Mouse (Mus musculus) retina, embryonic 14.5 days (tissue): ENCODE data around the gene Evi5.
A peak's percentile ranks its signal among the peaks of the same experiment; 100 is the strongest.

Source experiments
- DNase-seq: peaks from one replicate; pipeline ENCODE4 v3.0.0-alpha.2; 2015; ENCODE audit warnings: low spot score

Evi5 gene

GRCm38 (mm10) chr5:107869701-107870100, 5.2 kb downstream of the Evi5 start:
- DNase-seq, result no peak

GRCm38 (mm10) chr5:107868905-107869424, 5.9 kb downstream of the Evi5 start:
- DNase-seq, result peak; percentile 95

- DNase-seq, result peak; percentile 54
These were observed 6.7 kb downstream of the Evi5 start for GRCm38 (mm10) chr5:107867970-107868904.

DNA sequence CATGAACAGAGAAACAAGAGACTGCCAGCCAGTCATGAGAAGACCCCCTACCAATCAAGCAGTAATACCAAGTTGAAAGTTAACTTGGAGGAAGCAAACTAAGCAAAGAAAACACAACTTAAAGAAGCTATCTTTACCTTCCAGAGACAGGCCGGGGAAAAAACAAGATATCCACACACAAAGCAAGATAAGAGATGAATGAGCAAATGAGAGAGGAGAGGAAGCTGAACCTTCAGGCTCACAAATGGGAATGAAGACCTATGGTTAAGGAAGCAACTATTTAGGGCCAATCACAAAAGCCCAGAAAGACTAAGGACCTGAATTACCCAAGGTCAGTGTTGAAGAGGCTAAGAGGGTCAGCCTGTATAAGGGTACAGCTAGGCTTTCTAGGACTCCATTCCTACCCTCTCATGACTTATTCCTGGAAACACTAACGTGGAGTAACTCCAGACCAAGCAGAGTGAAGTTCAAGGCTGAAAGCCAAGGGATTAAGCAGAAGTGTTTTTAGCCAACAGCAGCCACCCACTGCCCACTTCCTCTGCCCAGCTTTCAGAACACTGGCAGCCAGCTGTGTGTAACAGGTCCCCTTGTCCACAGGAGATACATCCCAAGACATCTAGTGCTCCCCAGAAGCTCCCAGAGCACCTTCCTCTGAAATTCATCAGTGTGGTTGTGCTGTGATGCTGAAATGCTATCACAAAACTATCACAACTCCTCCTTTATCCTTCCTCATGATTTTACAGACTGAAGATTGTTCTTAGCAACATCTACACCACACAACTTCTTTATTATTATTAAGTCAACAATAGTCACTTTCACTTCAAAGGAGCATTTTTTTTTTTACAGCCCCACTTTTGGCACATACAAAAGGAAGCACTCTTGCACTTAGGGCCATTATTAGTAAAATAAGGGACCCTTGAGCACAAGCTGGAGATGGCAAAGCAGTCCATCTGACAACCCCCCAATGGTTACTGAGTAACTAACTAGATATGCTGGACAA, 8.5 kb downstream of the Evi5 start:
- DNase-seq, result no peak

DNA sequence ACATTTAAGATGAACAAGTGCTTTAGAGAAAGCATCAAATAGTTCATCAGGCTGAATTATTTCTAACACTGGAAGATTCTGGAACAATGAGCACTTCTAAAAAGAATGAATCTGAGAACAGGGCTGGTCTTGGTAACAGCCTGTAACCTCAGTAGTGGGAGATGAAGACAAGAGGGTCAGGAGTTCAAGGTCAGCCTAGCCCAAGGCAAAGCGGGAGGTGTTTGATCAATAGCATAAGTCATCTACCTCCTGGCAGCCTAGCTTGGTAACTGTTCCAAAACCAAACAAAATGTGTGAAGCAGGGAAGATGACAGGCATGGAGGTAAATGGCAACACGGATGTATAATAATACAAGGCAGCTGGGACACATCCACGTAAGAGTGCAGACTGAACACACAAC, 10.9 kb downstream of the Evi5 start:
- no peak for DNase-seq

- no peak for DNase-seq
These were observed 15.9 kb downstream of the Evi5 start for GRCm38 (mm10) chr5:107858963-107859362.

DNA sequence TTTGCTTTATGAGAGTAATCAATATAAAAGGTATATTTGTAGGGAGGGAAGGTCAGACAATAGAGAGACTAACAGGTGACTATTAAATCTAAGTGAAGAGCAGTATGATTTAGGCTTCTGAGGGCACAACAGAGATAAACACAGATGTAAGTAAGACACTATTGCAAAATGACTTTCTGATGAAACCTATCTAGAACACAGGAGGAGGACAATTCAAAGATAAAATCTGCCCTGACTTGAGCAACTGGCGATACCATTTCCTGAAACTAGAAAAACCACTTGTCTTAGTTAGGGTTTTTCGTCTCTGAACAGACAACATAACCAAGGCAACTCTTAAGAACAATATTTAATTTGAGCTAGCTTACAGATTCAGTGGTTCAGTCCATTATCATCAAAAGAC, 19.4 kb downstream of the Evi5 start:
- no peak for DNase-seq

- DNase-seq, result no peak
These were observed 20.4 kb downstream of the Evi5 start for GRCm38 (mm10) chr5:107854556-107854955.

DNA sequence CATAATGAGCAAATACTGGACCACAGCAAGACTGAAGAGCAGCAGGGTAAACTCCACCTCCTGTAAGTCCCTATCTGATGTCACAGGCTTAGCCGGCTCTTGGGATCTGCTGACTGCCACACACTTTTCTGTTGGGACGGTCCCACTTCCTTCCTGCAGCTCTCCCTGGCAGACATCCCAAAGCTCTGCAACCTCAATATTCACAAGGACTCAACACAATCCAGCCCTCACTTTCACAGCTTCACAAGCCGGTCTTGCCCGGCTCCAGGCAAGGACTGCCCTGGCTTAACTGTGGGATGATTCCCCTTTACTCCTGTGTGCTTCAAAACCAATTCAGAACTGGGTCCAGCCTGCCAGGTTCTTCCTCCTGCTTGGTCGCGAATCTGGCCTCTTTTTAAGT, 21.1 kb downstream of the Evi5 start:
- DNase-seq, result no peak

DNA sequence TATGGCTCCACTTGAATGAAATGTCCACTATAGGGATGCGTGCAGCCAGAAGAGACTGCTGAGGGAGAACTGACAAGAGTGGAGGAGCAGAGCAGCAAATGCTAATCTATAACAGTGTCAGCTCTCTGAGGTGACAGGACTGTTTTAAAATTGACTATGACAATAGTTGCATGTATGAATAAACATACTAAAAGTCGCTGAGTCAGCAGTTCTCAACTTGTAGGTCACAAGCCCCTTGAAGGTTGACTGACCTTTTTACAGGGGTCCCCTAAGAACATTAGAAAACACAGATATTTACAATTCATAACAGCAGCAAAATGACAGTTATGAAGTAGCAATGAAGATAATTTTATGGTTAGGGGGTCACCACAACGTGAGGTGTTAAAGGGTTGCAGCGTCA, 25.9 kb downstream of the Evi5 start:
- no peak for DNase-seq

GRCm38 (mm10) chr5:107847817-107848216, 27.1 kb downstream of the Evi5 start:
- no peak for DNase-seq

GRCm38 (mm10) chr5:107847349-107847748, 27.6 kb downstream of the Evi5 start:
- no peak for DNase-seq

GRCm38 (mm10) chr5:107840549-107841238, 34.2 kb downstream of the Evi5 start:
- DNase-seq, result no peak

DNA sequence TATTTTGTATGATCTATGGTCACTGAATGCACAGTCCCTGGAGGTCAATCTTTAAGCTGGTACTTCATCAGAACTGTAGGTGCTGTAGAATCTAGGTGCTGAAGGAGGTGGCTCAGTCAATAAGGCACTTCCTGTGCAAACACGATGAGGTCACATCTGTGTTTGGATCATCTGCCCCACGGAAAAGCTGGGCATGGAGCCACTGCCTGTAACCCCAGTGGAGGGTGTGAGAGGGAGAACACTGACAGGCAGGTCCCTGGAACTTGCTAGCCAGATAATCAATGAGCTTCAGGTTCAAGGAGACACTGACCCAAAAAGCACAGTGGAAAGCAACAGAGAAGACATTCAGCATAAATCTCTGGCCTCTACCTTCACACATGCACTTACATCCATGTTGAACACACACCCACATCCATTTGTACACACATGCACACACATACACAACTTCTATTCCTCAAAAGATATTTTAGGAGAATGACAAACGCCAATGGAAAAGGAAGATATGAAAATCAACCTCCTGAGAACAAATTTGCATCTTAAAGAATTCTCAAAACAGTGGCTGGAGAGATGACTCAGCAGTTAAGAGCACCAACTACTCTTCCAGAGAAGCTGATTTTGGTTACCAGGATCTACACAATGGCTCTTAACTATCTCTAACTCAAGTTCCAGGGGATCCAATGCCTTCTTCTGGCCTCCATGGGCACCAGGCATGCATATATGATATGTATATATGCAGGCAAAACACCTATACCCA, 35.8 kb downstream of the Evi5 start:
- no peak for DNase-seq

GRCm38 (mm10) chr5:107834287-107834686, 40.6 kb downstream of the Evi5 start:
- no peak for DNase-seq

DNA sequence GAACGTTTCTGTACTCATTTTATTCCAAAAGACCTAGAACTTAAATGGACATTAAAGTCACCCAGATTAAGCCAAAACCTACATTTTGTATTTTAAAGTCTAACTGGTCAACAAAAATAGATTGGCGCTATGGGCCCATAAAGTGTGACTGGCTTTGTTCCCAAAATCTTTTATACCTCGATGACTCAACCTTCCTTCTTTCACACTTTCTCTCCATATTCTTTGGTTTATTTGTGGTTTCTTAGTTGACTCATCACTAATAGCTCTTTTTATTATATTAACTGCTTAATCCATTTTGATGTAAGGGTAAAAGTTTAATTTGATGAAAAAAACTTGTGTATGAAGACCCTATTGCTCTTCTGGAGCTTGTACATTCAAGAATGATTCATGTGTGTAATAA, 43.6 kb downstream of the Evi5 start:
- no peak for DNase-seq

GRCm38 (mm10) chr5:107829998-107830560, 44.8 kb downstream of the Evi5 start, which contains the start of gene Ube2d2b:
Gene Ube2d2b (plus strand): TSS chr5:107830099.
- DNase-seq, result no peak

GRCm38 (mm10) chr5:107822521-107822920, 52.4 kb downstream of the Evi5 start:
- DNase-seq, result no peak

GRCm38 (mm10) chr5:107814651-107815050, 60.3 kb downstream of the Evi5 start:
- no peak for DNase-seq

DNA sequence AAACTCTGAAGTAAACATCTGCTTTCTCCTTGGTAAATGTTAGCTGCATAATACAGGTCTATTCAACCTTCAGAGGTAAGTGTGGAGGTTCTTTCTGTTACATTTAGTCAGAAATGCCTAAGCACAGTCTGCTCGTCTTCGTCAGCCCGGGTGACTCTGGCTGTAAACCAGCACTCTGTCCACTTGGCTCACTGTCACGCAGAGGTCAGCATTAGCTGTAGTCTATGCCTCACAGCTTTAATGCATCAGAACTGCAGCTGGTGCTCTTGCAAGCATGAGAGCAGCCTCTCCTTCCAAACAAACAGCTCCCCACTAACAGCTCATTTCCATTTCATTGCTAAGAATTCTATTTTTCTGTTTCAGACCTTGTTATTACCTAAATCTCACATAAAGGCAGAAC, 67.4 kb downstream of the Evi5 start:
- DNase-seq, result no peak

GRCm38 (mm10) chr5:107802621-107803020, 72.3 kb downstream of the Evi5 start:
- DNase-seq, result no peak
